Mouse (Mus musculus) kidney, adult 8-10 months (tissue): Measurements from ENCODE around the gene G430095P16Rik.

Experiments used
- DNase-seq, 2 experiments: peaks; one replicate each; pipeline ENCODE4 v3.0.0; 2022

Gene G430095P16Rik

GRCm38 (mm10) chr8:84703466-84704249, 19.1 kb upstream of the G430095P16Rik start:
- no peak for DNase-seq

GRCm38 (mm10) chr8:84704356-84704755, 18.5 kb upstream of the G430095P16Rik start:
- DNase-seq, result peak in 1 of 2 experiments; percentile 68

GRCm38 (mm10) chr8:84704867-84705831, 17.7 kb upstream of the G430095P16Rik start:
- DNase-seq, result no peak

- DNase-seq, result no peak
These were observed 16.8 kb upstream of the G430095P16Rik start for GRCm38 (mm10) chr8:84705960-84706359.

GRCm38 (mm10) chr8:84706610-84707266, 16.1 kb upstream of the G430095P16Rik start:
- DNase-seq, result peak in 1 of 2 experiments; percentile 6

GRCm38 (mm10) chr8:84707267-84707883, 15.4 kb upstream of the G430095P16Rik start:
- peak in 1 of 2 experiments; percentile 15 for DNase-seq

GRCm38 (mm10) chr8:84708071-84708541, 14.7 kb upstream of the G430095P16Rik start:
- DNase-seq, result no peak

GRCm38 (mm10) chr8:84708774-84709475, 13.9 kb upstream of the G430095P16Rik start:
- DNase-seq, result peak; percentile 76 to 89

GRCm38 (mm10) chr8:84709931-84710330, 12.9 kb upstream of the G430095P16Rik start:
- no peak for DNase-seq

GRCm38 (mm10) chr8:84711312-84711711, 11.5 kb upstream of the G430095P16Rik start:
- no peak for DNase-seq

GRCm38 (mm10) chr8:84711933-84712758, 10.7 kb upstream of the G430095P16Rik start:
- no peak for DNase-seq

GRCm38 (mm10) chr8:84712759-84713120, 10.1 kb upstream of the G430095P16Rik start:
- no peak for DNase-seq

GRCm38 (mm10) chr8:84713381-84713780, 9.4 kb upstream of the G430095P16Rik start:
- DNase-seq, result no peak

- no peak for DNase-seq
These were observed 8.6 kb upstream of the G430095P16Rik start for GRCm38 (mm10) chr8:84714161-84714560.

- no peak for DNase-seq
These were observed 6.8 kb upstream of the G430095P16Rik start for GRCm38 (mm10) chr8:84715893-84716468.

GRCm38 (mm10) chr8:84716790-84717189, 6.0 kb upstream of the G430095P16Rik start:
- DNase-seq, result no peak

GRCm38 (mm10) chr8:84718476-84718875, 4.3 kb upstream of the G430095P16Rik start:
- DNase-seq, result no peak

- no peak for DNase-seq
These were observed 3.7 kb upstream of the G430095P16Rik start for GRCm38 (mm10) chr8:84718959-84719690.

GRCm38 (mm10) chr8:84722530-84722849, 317 bp upstream of the G430095P16Rik start:
- no peak for DNase-seq

GRCm38 (mm10) chr8:84723571-84723900, 729 bp downstream of the G430095P16Rik start:
- DNase-seq, result peak in 1 of 2 experiments; percentile 58
